Mouse (Mus musculus): ENCODE results near the gene Tle3. TPM values are rescaled to one million over a fixed set of nuclear protein-coding genes. Genes with fewer than 3 reads are reported as not detected.

Tle3 gene
- total RNA-seq, 2 experiments from 2014 or later, result 53.1 to 57.2 TPM

DNA sequence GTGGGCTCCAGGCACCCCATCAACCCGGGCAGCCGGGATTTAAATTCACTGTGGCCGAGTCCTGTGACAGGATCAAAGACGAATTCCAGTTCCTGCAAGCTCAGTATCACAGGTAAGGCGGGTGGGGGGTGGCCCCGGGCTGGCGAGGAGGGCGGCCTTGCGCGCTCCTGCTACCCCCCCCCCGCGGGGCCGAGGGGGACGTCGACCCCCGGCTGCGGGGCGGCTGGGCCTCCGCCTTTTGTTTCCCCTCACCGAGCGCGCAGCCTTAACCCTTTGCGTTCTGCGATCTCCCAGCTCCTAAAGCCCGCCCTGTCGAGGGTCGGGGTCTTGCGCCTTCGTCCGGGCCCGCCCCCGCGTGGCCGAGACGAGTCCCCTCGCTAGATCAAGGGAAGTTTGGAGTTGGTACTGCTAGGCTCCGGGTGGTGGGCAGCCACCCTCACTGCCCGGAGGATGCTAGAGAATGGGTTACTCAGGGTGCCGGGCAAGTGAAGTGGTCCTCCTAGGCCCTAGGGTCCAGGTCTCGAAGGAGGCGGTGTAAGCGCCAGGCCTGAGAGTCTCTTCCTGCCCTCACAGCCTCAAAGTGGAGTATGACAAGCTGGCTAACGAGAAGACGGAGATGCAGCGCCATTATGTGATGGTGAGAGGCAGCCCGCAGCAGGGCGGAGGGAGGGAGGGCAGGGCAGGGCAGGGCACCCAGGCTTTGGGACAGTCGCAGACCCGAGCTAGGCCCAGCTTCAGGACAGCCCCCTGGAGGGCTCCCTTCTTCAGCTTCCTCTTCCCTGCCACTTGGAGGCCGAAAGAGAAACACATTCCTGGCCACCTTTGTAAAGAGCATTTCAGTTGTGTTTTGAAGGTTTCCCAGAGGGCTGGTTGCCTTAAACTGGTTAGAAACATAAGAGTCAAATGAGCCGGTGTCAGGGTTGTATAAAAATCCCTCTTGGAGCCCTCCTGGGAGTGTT is 2.1 kb downstream of the Tle3 start:
- no peak for DNase-seq (ENCODE audit: low spot score in 2 of 2)
- TF ChIP-seq CTCF (conservative IDR thresholded peaks at IDR 0.05), result peak; percentile 21
- peak overlapping the region; percentile 53 for H3K4me3 ChIP-seq
- peak overlapping the region; percentile 96 for H3K27ac ChIP-seq

DNA sequence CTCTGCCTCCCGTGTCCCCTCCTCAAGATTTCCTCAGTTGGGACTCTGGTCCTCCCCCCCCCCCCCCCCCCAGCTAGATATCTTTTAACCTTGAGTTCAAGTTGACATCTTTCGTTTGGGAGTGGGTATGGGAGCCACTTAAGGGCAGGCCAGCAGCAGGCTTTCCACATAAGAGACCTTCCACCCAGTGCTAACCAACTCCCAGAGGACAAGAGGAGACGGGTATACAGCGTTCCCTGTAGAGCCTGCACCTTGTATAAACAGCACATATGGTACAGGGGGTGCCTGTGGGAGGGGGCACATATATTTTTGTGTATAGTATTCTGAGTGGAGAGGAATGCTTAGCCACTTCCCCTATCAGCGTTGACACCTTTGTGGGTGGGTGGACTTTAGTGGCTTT is 2.8 kb downstream of the Tle3 start:
- no peak for DNase-seq (ENCODE audit: low spot score in 2 of 2)
- H3K4me3 ChIP-seq, result peak overlapping the region; percentile 53
- H3K27ac ChIP-seq, result no peak overlapping the region
- TF ChIP-seq CTCF (conservative IDR thresholded peaks at IDR 0.05), result no peak

DNA sequence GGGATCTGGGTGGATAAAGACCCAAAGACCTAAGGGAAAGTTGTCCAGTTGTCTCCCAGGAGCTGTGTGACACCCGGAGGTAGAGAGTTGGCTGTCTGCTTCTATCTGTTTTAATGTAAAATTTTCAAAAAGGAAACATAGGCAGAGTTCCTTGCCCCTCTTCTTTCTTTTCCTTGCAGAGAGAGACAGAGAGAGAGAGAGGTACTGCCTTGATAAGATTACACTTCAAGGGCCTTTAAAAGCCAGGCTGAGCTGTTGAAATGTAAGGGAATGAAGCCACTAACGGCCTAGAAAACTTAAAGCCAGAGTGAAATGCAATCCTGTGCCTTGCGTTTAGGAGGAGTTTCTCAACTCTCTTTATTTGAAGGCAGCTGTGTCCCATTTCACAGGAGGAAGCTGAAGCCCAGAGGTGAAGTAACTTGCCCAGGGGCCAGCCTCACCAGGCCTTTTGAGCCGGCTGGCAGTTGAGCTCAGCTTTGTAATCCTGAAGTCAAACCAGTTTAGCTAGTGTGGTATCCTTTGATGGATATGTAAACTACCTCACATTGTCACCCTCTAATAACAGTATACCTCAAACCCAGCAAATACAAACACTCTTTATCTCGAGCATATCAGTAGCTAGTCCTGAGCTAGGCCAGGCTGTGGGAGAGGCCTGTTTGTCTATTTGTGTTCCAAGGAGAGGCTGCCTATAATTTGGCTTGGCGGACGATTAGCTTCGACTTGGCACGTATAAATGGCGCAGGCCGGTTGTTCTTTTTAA is 3.8 kb downstream of the Tle3 start:
- no peak for TF ChIP-seq CTCF (conservative IDR thresholded peaks at IDR 0.05)
- peak overlapping the region; percentile 18; the same call in 1 of the 2 replicates for H3K4me3 ChIP-seq
- H3K27ac ChIP-seq, result no peak overlapping the region
- DNase-seq (ENCODE audit: low spot score in 2 of 2), result no peak

DNA sequence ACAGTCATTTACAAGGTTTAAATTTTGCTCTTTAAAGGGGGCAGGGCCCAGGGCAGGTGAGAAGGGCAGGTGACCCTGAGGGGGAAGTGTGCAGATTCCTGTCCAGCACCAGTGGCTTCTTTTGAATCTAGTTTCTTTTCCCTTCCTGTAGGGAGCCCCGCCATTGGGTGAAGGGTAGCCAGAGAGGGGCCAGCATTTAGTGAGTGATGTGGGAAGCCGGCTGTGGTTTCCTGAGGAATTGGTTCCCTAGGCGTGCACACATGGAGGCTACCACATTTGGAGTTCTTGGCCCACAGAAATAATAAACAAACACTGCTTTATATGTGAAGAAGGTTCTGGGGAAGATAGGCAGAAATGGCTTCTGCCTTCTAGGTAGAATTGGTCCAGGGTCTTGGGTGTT is 4.5 kb downstream of the Tle3 start:
- no peak for TF ChIP-seq CTCF (conservative IDR thresholded peaks at IDR 0.05)
- Histone ChIP-seq H3K4me3 (no peak overlapping the region), H3K27ac (no peak overlapping the region)
- no peak for DNase-seq (ENCODE audit: low spot score in 2 of 2)

DNA sequence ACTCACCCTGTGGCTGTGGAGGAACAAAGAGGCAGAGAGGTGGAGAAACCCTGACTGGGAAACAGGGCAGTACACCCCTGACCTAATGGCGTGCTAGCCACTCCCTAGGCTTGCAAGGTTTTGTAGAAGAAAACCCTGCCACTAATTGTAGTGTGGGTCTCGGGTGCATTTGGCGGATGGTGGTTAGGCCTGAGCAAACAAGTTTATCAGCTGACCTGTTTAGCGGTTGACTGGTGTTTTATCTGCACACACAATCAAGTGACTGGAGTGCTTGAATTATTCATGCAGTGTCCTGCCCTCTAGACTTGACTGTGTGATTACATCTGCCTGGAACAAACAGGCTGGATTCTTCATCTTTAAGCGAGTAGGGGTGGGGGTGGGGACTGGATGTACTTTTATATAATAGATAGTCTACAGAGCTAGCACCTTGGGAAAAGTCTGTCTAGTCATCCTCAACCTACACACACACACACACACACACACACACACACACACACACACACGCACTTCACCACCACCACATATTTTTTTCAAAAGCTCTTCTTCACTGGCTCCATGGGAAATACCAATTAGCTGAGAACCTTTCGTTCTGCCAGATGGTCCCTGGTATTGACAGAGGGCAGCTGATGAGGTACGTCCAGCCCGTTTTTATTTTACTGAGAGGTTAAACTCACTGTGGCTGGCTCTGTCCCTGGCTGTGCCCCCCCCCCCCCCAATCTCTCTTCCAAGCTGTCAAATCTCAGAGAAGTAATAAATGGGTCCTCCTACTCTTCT is 5.7 kb downstream of the Tle3 start:
- Histone ChIP-seq H3K27ac (0 out of 2 replicates have a peak overlapping the region, but pooled peaks have one; percentile 2), H3K4me3 (no peak overlapping the region; the same call in 1 of the 2 replicates)
- no peak for TF ChIP-seq CTCF (conservative IDR thresholded peaks at IDR 0.05)
- DNase-seq (ENCODE audit: low spot score in 2 of 2), result no peak

DNA sequence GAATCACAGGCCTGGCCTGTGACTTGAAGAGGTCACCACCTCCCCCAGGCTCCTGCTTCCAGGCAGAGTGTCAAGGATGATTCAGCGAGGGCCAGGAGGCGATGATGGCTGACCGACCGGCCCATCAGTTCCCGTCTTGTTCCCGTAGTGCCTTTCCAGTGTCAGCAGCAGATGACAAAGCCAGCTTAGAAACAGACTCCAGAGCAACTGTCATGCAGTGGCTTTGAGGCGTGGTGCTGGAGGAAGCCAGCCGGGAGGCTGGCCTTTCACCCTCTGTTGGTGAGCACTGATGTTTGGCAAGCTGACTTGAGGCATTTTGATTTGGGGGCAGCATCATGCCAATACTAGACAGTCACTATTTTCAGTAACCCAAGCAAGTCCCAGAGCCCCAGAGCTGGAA is 6.3 kb downstream of the Tle3 start:
- TF ChIP-seq CTCF (conservative IDR thresholded peaks at IDR 0.05), result no peak
- 0 out of 2 replicates have a peak overlapping the region, but pooled peaks have one; percentile 23 for H3K27ac ChIP-seq
- H3K4me3 ChIP-seq, result no peak overlapping the region
- peak in 1 of 2 experiments; percentile 14 for DNase-seq (ENCODE audit: low spot score in 2 of 2)

DNA sequence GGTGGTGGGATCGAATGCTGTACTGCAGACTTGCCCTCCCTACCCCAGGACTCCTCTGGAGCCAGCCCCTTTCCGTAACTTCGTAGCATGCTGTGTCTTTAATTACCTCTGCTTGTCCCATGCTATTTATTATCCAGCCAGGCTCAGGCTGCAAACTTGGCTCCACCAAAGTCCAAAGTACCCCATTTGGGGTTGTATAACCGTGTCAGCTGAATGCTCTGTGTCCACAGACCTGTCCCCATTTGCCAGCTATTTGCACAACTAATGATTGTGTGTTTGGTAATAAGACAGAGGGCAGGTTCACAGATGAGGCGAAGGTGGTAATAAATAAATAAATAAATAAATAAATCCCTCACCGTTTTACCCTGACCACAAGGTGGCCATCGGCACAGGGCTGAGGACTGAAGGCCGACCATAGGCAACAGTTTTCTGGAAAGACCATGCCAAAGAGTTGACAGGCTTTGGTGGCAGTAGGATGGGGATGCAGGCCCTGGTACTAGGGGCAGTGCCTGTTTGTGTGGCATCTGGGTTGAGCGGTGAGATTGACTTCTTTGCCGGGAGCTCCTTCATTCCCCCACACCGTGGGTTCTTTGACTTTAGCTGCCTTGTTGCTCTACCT is 7.0 kb downstream of the Tle3 start:
- TF ChIP-seq CTCF (conservative IDR thresholded peaks at IDR 0.05), result peak; percentile 40
- DNase-seq (ENCODE audit: low spot score in 2 of 2), result no peak
- H3K27ac ChIP-seq, result no peak overlapping the region; the same call in 1 of the 2 replicates
- no peak overlapping the region for H3K4me3 ChIP-seq

DNA sequence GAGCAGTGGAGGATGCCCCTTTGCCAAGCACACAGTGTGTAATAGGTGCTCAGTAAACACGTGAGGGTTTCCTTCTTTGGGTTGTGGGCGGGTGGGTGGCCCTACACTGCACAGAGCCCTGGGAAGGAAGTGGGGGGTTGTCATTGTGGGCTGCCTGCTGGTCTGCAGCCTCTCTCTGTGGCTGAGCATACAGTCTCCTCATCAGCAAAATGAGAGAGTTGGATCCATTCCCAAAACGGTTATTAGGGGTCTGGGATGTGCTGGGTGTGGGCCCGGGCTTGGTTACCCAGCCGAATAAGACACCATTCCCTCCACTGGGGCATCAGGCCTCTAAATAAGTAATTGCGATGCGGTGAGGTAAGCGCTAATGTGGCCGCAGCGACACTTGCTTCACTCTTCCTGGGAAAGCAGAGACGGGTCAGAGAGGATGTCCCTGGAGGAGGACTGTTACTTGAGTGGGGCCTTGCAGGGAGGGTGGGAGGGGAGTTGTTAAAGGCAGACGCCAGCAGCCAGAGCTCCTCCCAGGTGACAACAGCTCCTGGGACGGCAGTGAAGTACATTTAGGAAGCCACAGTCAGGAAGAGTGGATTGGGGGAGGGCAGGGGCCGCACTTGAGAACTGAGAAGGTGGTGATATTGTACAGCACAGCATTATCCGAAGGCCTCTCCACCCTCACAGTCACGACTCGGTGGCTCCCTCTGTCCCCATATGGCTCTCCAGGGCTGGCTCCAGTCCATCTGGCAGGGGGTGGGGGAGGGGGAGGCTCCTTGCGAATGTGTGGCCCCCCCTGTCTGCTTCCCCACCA is 8.3 kb downstream of the Tle3 start:
- TF ChIP-seq CTCF (conservative IDR thresholded peaks at IDR 0.05), result no peak
- DNase-seq (ENCODE audit: low spot score in 2 of 2), result no peak
- H3K27ac ChIP-seq, result no peak overlapping the region
- H3K4me3 ChIP-seq, result no peak overlapping the region

DNA sequence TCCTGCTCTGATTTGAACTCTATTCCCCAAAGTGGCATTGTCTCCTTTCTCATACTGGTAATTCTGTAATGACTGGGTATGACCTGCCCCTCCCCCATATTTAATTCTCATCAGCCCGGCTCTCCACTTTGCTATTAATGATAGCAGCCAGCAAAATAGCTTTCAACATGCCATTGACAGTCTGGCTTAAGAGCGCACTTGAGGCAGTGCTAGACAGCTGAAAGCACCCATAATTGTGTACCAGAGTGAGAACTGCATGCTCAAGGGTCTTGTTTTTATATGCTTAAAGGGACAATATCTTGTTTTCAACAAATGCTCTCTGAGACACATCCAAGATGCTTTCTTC is 8.9 kb downstream of the Tle3 start:
- no peak for TF ChIP-seq CTCF (conservative IDR thresholded peaks at IDR 0.05)
- DNase-seq (ENCODE audit: low spot score in 2 of 2), result no peak
- Histone ChIP-seq H3K27ac (no peak overlapping the region), H3K4me3 (no peak overlapping the region)

DNA sequence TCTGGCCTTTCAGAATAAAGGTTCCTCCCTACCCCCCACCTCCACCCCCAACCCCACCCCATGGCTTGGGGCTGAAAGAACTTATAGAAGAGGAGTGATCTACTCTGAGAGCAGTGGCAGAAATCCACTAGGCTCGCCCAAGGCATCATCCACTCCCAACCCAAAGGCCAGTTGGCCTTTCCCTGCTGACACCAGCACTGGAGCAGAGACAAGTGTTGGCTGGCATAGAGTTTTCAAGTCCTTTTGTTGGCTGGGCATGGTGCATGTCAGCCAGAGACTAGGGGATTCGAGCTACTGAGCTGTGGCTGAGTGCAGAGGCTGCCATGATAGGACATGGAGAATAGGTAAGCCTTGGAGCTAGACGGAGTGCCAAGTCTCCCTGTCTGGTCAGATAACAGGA is 9.3 kb downstream of the Tle3 start:
- TF ChIP-seq CTCF (conservative IDR thresholded peaks at IDR 0.05), result no peak
- no peak for DNase-seq (ENCODE audit: low spot score in 2 of 2)
- Histone ChIP-seq H3K4me3 (no peak overlapping the region), H3K27ac (no peak overlapping the region)

DNA sequence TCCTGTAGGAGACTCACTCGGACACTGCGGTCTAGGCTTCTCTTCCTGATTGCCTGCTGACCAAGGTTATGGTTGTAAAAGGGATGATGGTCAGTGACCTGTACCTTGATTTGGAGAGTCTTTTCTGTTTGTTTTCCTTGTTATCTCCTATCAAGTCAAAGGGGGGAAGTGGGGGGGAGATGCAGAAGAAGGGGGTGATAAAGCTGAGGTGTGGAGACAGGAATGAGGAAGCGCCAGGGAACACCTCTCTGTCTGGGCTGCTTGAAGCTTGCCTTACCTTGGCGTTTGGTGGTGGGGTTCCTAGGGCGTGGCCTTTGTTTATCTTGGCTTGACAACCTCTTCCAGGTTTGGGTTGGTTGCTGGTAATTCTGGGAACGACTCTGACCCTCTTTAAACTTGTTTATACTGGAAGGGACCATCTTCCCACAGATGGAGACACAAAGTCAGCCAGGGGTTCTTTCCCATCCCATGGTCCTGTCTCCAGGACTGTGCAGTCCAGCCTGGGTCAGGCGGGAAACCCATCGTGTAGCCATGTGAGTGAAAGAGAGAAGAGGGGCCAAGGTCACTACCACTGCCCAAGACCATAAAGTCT is 10.5 kb downstream of the Tle3 start:
- Histone ChIP-seq H3K27ac (no peak overlapping the region), H3K4me3 (no peak overlapping the region)
- no peak for TF ChIP-seq CTCF (conservative IDR thresholded peaks at IDR 0.05)
- DNase-seq (ENCODE audit: low spot score in 2 of 2), result no peak
